Mouse (Mus musculus): ENCODE data around the gene Odf4.
A peak's percentile ranks its signal among the peaks of the same experiment; 100 is the strongest.
"Not testable (repeated sequence)": the region's sequence is repeated elsewhere in the genome, so short reads cannot be mapped to it uniquely, and the experiment has no call there.

Odf4 gene

DNA sequence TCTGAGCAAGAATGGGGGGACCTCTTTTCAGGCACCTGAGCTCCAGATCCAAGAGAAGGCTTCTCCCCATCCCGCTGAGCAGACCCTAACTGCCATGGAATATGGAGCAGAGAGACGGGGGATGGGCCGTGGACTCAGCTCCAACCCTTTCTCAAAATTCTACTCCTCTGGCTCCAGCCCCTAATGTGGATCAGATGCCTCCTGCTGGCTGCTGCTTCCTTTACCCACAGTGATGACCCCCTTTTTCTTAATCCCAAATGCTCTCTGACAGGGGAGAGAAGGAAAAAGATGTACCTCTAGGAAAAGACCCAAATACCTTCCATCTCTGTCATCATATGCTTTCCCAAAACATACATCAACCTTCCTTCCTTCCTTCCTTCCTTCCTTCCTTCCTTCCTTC lies at the start of gene Odf4:
TSS of gene Odf4 (minus strand) at position 101 of the 400 bp plus-strand sequence.
- no peak for DNase-seq (ENCODE audit: extremely low read depth, low read depth)

DNA sequence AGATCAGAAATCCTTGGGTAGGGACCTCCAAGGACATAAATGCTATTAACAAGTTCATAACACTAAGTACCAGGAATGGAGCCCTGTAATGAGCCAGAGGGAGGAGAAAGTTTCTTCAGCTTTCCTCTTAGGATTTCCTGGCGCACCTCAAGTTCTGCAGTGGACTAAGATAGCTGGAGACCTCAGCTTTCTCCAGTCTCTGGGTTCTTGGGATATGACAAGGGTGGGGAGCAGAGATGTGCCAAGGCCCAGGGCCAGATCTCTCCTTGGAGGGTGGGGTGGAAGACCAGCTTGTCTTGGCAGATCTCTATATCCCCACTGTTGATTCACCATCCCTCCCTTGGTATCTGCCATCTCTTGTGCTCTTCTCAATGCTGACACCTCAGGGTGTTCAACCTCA lies 48.7 kb upstream of the Odf4 start:
- no peak for DNase-seq (ENCODE audit: extremely low read depth, low read depth)

DNA sequence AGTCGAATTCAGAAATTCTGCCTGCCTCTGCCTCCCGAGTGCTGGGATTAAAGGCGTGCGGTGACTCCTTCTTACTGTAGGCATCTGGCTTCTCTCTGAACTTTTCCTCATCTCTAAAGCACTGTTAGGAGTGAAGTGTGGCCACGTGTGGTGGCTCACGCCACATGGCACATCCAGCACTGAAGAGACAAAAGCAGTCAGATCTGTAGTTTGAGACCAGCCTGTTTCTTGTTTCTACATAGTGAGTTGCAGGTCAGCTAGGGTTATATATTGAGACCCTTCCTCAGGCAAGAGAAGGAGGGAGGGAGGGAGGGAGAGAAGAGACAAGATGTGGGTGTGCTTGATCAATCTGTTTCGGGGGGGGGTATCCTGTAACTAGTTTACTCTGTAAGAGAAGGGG lies 48.2 kb upstream of the Odf4 start, which contains the start of gene Rangrf:
TSS of gene Rangrf (minus strand) at position 101 of the 400 bp plus-strand sequence.
- DNase-seq (ENCODE audit: extremely low read depth, low read depth) = no peak

DNA sequence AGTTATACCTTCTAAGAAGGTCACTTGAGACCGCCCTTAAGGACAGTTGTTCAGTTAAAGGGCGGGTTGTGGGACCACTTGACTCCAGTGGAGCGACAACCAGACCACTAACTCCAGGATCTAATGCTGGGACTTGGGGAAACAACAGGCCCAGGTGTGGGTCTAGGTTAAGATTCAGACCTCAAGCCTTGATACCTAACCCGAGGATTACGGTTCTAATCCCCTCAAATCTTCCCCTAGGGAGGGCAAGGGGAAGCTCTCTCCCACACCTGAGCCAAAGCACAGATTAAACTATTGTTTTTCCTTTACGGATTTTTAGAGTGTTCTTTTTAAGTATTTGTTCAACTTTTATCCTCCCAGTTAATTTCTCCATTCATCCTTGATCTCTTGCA lies 47.2 kb upstream of the Odf4 start:
- DNase-seq (ENCODE audit: extremely low read depth, low read depth) = no peak

DNA sequence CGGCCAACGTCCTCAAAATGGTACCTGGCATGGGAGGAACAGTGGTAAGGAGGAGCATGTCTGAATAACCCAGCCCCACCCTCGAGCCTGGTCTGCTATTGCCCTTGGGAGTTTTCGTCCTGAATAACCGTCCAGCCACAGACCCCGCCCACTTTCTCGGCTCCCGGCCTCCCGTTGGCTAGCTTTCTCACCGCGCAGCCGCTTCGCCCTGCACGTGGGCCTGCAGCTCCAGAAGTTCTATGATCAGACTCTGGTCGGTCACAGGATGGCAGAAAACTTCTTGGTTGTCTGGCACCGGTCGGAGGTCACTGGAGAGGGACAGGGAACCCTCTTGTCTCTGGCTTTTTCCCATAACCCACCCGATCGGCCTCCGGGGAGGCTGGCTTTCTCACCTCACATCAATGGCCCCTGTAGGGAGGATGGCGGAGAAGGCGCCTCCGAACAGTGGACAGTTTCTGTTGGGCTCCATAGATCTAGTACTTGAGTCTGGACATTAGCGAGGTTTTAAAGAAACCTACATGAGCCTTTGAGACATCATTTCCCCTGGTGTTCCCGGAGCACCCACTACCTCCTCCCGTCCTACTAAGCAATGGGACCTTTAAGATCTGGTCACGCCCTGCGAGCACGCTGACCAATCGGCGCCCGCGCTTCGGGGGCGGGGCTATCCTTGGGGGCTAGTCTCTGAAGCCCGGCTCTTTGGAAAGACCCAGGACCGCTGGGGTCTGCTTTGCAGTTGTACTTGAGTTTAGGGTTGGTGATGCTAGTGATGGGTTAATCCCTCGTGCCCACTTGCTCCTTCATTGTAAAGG lies 46.6 kb upstream of the Odf4 start:
- DNase-seq (ENCODE audit: extremely low read depth, low read depth) = peak; percentile 85

DNA sequence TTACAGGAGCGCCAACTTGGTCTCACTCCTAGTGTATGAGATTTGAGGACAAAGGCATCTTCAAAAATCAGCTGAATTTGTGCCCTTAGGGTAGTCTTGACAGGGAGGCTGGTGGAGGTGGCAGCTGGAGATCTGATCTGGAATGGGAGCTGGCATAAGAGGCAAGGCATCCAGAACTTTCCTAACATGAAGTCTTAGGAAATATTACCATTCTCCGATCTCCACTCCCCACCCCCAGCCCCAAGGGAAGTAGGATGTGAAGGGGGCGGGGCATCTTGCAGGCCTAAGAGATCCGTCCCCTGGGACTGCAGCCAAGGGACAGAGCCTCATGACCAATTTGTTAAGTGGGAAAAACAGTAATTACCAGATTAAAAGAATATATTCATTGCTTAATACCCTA lies 43.4 kb upstream of the Odf4 start:
- no peak for DNase-seq (ENCODE audit: extremely low read depth, low read depth)

DNA sequence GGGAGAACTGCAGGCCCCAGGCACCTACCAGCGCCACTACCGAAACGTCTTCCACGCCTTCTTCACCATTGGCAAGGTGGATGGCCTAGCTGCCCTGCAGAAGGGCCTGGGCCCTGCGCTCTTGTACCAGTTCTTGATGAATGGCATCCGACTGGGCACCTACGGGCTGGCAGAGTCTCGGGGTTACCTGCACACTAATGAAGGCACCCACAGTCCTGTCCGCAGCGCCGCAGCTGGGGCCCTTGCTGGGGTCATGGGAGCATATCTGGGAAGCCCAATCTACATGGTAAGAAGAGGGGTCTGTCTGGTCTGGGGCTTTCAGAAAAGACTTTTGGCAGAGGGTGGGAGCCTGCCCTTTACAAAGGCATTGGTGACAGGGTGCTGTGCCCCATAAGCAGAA lies 41.9 kb upstream of the Odf4 start:
- DNase-seq (ENCODE audit: extremely low read depth, low read depth) = no peak

DNA sequence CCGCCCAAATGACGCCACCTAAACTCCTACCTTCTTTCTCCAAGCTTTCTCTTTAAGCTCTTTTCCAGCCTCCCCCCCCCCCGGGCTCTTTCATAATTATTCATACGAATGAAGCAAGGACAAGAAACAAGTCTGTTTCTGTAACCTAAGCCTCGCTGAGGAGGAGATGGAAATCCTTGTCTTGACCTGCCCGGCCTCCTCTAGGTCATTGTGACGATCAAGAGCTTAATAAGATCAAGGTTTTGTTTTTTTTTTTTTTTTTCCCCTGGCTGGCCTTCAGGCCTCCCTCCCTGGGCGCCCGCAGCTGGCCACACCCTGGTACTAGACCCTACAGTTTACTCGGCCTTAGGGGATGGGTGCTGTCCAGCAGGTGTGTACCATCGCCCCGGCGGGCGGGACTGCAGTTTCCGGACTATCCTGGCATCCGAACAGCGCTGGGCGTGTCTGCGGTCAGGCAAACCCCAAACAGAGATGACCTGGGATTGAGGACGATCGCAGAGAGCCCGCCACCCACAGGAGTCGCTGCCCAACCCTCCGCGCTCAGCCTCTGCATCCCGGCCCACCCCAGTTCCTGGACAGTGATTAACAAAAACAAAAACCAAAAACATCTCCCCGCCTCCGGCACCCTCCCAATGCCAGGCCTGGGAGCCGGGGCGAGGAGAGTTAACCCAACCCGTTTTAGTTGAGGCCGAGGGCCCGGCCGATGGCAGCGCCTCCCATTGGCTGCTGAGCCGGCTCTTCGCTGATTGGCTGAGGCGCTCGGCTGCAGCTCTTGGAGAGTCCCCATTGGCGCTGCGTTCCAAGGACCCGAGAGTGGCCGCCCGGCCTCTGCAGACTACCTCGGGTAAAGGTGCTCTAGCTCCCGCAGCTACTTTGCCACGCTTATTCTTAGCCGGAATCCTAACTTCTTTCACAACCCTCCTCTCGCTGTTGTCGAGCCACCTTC lies 40.7 kb upstream of the Odf4 start, which contains the start of gene Slc25a35:
TSS of gene Slc25a35 (plus strand) at position 795 of the 946 bp plus-strand sequence.
- DNase-seq (ENCODE audit: extremely low read depth, low read depth) = peak; percentile 73

DNA sequence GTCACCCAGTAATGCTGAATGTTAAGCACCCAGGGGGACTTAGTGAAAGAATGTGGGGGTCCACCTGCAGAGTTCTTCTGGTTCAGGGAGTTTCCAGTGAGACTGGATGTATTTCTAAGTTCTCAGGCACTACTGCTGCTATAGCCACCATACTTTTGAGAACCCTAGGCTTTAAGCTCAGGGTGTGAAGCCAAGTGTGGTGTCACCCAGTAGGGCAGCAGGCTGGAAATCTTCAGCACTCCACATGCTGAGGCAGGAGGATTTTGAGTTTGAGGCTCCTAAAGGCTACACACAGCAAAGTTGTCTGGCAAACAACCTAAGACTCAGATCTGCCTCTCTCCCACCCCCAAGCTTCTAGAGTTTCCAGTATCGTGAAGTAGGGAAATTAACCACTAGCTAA lies 39.7 kb upstream of the Odf4 start:
- DNase-seq (ENCODE audit: extremely low read depth, low read depth) = no peak

DNA sequence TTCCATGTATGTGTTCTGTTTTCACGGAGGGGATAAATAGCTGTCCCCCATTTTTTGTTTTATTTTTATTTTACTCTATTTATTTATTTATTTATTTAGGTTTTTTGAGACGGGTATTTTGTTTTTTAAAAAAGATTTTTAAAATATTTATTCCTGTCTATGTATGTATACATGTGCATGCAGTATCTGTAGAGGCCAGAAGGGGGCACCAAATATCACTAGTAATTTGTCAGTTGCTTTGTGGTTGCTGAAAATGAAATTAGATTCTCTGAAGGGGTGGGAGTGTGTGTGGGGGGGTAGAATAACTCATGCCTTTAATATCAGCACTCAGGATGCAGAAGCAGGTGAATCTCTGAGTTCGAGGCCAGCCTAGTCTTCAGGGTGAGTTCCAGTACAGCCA lies 39.0 kb upstream of the Odf4 start:
- DNase-seq (ENCODE audit: extremely low read depth, low read depth) = peak; percentile 84

DNA sequence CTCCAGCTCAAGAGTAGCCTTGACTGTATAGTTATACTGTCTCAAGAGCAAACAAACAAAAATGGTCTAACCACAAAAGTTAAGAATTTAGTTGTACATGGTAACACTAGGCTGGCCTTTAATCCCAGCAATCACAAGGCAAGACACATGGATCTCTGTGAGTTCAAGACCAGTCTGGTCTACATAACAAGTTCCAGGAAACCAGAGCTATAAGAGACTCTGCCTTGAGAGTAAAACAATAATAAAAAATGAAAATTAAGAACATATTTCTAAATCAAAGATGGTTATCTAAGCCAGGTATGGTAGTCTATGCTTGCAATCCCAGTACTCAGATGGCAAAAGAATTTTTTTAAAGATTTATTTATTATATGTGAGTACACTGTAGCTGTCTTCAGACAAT lies 38.2 kb upstream of the Odf4 start:
- DNase-seq (ENCODE audit: extremely low read depth, low read depth) = peak; percentile 60

DNA sequence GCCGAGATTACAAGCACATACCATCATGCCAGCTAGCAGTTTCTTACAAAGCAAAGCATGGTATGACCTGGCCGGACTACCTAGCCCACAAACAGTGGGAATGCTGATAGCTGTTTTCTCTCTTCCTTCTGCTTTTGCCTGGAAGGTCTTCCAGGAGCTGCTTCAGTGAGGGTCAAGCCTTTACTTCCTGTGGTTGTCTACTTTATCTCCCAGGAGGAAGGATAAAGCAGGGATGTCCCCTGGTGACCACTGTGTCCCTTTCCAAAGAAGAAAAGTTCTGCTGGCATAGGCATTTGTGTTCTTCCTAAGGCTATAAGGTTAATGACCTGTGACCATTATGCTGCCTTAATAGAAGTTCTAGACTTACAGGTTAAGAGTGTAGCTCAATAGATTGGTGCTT lies 36.5 kb upstream of the Odf4 start:
- no peak for DNase-seq (ENCODE audit: extremely low read depth, low read depth)

DNA sequence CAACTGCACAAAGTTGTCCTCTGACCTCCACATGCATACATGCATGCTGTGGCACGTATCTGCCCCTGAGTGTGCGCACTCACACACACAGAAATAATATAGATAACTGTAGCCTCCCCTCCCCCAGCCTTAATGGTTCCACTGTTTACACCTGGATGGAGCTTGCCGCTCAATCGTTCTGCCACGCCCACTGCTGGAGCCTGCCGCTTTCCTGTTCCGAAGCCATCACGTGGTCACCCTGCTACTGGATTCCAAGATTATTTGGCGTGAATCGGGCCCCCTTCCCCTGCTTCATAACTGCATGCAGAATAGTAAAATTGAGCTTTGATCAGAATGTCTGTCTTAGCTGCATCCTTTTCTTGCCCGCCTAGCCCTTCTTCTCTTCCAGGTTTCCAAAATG lies 35.3 kb upstream of the Odf4 start:
- DNase-seq (ENCODE audit: extremely low read depth, low read depth) = not testable (repeated sequence)

DNA sequence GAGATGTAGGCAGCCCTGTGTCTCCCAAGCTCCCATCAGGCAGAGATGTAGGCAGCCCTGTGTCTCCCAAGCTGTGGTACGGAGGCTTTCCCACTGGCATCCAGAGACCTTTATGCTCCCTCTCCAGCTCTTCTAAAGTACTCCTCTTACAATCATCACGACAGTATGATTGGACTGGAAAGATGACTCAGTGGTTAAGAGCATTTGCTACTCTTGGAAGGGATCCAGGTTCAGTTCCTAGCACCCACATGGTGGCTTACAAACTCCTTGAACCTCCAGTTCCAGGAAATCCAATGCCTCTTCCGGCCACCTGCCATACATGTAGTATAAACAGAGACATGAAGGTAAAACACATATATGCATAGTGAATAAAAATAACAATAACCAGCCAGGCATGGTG lies 34.7 kb upstream of the Odf4 start:
- no peak for DNase-seq (ENCODE audit: extremely low read depth, low read depth)

DNA sequence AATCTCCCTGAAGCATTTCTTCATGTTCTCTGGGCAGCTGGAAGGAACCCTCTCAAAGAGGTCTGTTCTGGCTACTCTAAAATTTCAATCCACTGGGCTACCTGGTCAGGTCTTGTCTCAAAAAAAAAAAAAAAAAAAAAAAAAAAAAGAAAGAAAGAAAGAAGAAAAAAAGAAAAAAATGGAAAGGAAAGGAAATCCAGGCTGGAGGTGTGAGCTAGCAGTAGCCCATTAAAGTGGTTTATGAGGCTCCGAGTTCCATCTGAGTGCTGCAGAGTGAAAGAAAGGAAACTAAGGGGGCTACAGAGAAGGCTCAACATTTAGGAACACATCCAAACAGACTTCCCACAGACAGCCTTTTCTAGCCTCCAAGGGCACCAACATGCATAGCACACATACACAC lies 31.1 kb upstream of the Odf4 start:
- DNase-seq (ENCODE audit: extremely low read depth, low read depth) = no peak

DNA sequence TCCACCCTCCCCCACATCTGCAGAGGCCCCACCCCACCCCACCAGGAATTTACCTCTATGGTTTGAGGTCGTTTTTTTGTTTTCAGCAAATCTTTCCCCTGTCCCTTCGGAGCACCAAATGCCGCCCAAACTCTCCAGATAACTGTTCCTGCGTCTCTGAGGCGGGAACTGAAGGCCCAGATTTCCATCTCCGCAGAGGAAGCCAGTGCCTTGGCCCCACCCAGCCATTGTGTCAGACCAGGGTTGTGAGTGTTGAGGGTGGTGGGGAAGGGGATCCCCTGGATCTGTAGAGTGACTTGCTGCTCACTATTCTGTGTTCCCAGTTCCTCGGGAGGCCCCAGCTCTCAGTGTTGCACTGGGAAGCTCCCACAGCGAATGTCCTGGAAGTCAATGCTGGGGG lies 30.4 kb upstream of the Odf4 start, which contains the start of gene Arhgef15:
TSS of gene Arhgef15 (minus strand) at position 173 of the 400 bp plus-strand sequence.
- no peak for DNase-seq (ENCODE audit: extremely low read depth, low read depth)

DNA sequence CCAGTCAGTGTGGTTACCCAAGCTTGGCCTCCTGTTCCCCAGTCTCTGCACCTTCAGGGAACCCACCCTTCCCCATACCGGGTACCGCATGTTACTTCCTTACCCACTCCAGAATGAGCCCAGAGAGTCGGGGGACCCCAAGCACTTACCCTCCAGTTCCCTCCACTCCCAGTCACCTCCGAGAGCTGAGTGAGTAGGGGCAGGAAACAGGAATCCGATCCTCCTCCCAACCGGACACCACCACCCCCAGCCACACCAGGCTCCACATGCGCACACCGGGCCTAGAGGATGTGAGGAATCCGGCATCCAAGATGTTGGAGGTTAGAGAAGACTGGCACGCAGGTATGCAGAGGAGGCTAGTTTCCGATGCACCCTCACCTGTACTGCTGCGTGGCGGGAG lies 29.8 kb upstream of the Odf4 start:
- DNase-seq (ENCODE audit: extremely low read depth, low read depth) = no peak

DNA sequence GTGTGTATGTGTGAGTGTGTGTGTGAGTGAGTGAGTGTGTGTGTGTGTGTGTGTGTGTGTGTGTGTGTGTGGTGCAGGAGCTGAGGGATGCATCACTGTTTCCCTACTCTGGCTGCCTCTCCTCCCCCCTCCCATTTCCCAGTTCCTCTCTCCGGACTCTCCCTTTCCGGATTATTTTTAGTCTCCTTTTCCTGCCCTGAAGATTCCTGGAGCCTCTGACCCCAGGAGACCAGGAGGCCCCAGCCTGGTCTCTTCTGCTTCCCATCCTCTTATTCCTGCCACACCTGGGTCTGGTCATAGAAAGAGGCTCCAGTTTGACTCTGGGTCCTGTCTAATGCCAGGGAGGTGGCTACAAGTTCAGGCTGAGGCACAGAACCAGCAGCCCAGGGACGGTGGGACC lies 29.2 kb upstream of the Odf4 start:
- no peak for DNase-seq (ENCODE audit: extremely low read depth, low read depth)

DNA sequence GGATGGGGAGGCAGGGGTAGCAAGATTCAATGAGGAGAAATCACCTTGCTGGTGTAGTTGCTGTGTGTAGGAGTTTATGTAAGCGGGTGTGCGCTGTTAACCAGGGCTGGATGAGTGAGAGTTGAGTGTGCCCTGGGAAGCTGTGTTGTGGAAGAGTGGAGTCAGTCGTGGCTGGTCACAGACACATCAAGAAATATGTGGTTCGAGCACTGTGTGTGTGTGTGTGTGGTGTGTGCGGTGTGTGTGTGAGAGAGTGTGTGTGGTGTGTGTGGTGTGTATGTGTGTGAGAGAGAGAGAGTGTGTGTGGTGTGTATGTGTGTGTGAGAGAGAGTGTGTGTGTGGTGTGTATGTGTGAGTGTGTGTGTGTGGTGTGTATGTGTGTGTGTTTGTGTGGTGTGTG lies 28.6 kb upstream of the Odf4 start:
- no peak for DNase-seq (ENCODE audit: extremely low read depth, low read depth)

DNA sequence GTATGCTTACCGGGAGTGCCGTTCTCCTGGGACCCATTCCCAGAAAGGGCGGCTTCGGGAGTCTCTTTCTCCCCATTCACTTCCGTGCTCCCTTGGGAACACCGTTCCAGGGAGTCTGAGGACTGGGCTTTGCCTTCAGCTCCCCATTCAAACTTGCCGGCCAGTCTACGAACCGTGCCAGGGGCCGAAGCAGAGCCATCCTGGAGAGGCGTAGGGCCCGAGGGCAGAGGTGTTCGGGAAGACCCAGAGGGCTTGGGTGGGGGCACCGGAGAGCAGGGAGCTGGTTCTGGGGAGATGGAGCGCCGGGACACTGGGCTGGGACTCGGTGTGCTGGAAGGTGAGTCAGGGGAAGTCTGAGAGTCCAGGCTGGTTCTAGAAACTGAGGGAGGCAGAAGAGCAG lies 27.5 kb upstream of the Odf4 start:
- DNase-seq (ENCODE audit: extremely low read depth, low read depth) = no peak

DNA sequence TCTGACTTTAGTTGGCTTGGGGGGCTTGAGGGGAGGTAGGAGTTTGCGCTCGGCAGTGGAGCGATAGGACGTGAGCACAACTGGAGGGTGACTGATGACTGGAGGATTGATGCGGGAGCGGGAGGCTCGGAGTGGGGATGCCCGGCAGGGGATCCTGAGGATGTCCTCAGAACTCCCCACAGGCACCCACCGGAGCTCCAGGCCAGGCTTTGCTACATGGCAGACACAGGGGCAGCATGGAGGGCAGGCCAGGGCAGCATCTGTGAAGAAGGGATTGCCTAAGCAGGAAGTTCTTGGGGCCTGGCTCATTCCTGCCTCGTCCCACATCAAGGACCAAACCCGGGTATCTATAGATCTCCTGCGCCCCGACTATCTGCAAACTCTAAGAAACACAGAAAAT lies 27.0 kb upstream of the Odf4 start:
- DNase-seq (ENCODE audit: extremely low read depth, low read depth) = no peak

DNA sequence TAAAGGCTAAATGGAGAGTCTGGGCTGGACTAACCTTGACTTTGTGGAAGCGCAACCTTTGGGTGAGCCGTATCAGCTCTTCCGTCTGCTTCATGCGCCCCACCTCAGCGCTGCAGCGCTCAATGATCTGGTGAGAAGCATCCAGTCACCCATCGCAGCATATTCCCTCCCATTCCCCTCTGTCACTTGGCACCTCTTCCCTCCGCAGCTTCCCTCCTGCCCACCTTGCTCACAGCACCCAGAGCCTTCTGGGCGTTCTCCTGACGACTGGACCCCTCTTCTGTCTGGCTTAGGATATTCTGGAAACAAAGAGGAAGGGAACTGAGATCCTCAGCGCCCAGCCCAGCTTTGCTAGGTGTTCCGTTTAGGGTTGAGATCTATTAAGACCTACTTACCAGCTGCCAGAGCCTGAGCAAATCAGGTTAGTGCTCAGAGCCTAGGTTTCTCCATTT lies 20.7 kb upstream of the Odf4 start:
- DNase-seq (ENCODE audit: extremely low read depth, low read depth) = no peak
